Mouse (Mus musculus) CD4-positive, CD25-positive, alpha-beta regulatory T cell (primary cell): ENCODE data around the gene Rec8. TPM values are rescaled to one million over a fixed set of nuclear protein-coding genes. Genes with fewer than 3 reads are reported as not detected.

Experiments used
- polyA plus RNA-seq: library from polyadenylated mRNA; unstranded; fragments of 100-300 nt; shearing (Covaris generic); gene quantifications from one replicate; pipeline ENCODE4 v1.2.1, GENCODE M21; 2017

The Rec8 gene
- 9.6 TPM for polyA plus RNA-seq

GRCm38 (mm10) chr14:55617822-55618221 lies at the start of gene Rec8:
TSS of gene Rec8 (plus strand) at chr14:55618037.

GRCm38 (mm10) chr14:55575302-55575701 lies 42.5 kb upstream of the Rec8 start, which contains the start of gene Fitm1:
TSS of gene Fitm1 (plus strand) at chr14:55575617.

DNA sequence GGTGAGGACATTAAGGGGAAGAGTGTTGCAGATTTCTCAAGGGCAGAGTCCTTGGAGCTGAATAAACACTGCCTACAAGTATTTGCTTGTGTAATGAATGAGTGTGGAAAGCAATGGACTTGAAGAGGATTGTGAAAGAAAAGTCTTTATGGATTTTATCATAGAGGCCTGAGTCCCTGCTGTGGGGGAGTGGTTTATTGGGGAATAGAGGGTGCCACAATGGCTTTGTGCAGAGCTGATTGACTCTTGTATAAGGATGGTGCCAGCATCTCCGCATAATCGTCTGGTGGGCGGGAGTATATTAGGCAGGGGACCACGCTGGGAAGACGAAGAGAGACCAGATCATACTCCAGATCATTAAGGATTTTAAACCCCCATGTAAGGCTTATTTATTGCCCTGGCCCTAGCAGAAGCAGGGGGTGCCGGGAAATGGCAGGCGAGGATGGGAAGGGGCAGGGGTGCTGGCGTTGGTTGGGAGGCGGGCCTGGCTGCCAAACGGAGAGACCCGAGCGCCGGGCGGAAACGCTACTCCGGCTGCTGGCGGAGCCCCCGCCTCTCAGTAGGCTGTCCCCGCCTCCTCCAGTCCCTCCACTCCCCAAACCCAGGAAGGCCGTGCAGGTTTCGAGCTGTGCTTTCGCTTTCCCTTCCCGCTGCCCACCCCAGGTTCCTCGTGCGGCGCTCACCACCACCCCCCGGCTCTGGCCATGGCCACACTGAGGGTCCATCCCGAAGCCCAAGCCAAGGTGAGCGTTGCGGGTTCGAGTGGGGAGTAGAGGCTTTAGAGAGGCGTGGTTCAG lies 39.8 kb upstream of the Rec8 start, which contains the start of gene Psme1:
Gene Psme1 (plus strand): TSS at position 253 of the 797 bp plus-strand sequence.

DNA sequence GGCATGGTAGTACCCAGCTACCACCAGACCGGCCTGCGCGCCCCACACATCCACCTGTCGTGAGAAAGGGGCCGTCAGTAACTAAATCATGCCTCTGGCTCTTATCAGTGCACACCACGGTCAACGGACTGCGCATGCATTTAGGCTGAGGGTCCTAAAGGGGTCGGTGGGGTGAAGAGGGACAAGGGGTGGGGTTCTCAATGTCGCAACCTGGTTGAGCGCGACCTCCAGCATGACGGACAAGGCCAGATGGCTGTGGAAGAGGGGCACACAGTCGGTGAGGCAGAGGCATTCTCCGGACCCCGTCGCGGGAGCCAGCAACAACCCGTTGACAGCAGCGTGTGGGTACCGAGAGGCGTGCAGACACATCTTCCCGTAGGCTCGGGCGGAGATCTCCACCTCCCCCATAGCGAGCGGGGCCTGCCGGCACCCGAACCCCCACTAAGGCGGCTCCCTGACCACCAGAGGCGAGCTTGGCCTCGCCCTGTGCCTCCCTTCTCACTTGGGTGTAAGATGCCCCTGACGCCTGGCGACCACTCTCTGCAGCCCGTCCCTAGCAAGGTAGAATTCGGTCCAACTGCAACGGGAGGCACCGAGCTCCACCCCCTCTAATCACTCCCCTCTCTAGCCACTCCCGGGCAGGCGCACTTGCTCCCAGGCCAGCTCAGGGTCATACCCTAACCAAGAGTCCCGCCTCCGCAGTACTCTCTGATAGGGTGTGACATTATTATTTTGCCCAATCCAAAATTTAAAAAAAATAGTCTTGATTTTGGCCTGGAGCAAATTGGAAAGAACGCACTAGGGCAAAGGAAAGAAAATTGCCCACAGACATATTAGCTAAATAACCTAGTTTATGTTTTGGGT lies 32.9 kb upstream of the Rec8 start, which contains the start of gene Emc9:
Gene Emc9 (minus strand): TSS at position 601 of the 864 bp plus-strand sequence.

DNA sequence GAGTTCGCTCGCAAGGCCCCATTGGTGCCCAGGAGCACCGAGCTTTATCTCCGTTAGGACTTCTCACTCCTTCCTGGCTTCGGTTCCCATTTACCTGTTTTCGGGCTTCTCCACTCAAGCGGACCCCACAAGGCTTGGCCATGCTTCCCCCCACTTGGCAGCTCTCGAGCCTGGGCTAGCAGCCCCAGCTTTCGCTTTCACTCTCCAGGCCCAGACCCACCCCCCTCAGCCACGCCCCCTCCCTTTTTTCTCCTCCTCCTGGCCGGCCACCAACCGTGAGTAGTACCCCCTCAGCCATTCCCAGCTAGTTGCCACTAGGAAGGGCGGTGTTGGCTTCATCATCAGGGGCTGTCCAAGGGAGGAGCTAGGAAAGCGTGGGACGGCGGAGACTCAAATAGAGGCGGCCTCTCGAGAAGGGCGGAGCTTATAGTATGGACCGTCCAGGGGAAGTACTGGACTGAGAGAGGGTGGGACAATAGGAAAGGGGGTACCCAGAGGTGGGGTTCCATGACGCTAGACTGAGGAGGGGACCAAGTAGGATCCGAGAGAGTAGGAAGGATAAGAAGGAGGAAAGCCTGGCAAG lies 27.0 kb upstream of the Rec8 start, which contains the start of gene Psme2:
Gene Psme2 (minus strand): TSS at position 366 of the 583 bp plus-strand sequence.

DNA sequence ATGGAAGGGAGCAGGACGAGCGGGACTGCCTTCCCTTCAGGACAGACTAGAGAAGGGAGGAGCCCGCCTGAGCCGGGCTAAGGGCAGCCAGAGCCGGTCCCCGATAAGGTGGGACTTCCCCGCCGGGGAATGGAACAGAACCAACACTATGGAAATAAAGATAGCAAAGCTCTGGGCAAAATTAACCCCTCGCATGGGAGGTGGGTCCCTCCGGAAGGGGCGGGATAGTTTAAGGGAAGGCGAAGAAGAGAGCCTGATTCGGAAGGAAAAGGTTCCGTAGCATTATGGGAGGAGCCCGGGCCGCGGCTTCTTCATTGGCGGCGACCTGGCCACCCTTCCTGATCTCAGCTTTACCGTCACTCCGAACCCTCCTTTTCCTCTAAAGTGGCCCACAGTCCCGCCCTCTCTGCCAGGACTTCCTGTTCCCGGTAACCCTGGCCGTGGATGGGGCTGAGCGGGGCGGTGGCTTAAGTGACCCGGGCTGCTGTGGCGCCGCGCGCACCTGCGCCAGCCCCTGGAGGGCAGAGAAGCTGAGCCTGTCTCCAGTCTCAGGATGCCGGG lies 26.4 kb upstream of the Rec8 start, which contains the start of gene Rnf31:
Gene Rnf31 (plus strand): TSS at position 378 of the 561 bp plus-strand sequence.

DNA sequence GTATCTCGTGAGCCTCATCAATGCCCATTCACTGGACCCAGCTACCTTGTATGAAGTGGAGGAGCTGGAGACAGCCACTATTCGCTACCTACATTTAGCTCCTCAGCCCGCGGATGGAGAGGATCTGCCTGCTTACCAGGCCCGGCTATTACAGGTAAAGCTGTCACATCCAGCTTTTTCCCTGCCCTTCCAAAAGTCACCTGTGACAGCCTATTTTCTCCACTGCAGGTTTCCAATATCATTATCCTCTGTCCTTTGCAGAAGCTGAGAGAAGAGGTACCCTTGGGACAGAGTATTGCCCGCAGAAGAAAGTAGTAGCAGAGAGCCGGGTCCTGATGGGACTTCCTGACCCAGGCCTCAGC lies 14.6 kb upstream of the Rec8 start, which contains the start of gene Irf9:
Gene Irf9 (plus strand): TSS at position 301 of the 362 bp plus-strand sequence.

GRCm38 (mm10) chr14:55635523-55636007 lies 17.7 kb downstream of the Rec8 start, which contains the start of gene Ipo4:
TSS of gene Ipo4 (minus strand) at chr14:55635957.

DNA sequence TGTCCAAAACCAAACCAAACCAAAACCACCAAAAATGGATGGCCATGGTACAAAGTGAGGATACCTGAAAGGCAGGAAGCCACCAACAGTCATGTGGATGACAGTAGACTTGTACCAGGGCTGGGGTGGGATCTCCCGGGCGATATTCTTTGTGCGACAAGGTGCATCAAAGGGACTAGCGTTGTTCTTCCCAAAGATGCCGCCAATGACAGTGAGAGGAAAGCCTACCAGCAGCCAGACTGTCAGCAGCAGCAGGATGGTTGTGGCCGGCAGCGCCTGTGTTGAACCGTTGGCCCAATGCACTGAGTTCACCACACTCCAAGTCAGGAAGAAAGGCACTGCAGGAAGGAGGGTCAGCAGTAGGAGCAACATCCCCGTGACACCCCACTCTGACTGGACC lies 20.0 kb downstream of the Rec8 start, which contains the start of gene Gm49378:
Gene Gm49378 (minus strand): TSS at position 101 of the 400 bp plus-strand sequence.

GRCm38 (mm10) chr14:55643060-55643907 lies 25.4 kb downstream of the Rec8 start, which contains the start of gene Tm9sf1:
TSS of gene Tm9sf1 (minus strand) at chr14:55643806.

DNA sequence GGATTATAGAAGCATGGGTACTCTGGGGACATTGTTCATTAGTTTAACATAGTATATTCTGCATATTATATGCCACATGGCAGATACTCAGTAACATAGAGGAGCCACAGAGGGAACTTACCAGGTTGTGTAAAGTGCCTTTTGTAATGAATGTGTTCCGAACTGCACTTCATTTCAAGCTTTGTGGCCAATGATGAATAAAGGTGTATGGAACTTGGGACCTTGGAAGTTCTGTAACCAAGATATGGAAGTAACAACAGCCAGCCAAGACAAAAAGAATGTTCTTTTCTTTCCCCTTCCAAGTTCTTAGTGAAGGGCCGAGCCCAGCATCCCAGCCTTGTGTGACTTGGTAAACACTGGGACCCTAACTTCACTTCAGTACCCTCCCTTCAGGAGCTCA lies 32.0 kb downstream of the Rec8 start, which contains the start of gene Tssk4:
Gene Tssk4 (plus strand): TSS at position 301 of the 400 bp plus-strand sequence.

DNA sequence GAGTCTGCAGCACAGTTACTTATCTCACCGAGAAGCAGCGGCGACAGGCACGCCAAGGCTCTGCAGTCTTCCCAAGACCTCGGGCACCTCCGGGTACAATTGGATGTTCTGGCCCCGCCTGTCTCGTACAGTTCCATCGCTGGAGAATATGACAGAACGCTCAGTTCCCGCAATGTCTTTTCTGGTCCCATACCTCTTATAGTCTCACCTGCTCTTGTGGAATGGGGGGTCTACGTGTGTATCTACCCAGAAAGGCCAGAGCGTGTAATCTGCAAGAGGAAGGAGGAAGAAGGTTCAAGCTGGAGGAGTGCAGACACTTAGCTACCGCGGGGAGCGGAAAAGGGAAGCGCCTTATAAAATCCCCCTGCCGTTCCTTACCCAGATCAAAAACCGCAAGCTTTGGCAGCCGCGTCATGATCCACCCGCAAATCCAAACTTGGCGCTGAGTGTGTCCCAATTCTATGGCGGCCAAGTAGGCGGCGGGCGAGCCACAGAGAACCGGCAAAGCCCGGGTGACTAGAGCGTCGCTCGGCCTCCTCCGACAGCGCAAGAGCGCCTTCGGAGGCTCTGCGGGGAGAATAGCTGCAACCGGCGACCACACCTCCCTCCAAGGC lies 42.2 kb downstream of the Rec8 start, which contains the start of gene Mdp1:
Gene Mdp1 (minus strand): TSS at position 549 of the 614 bp plus-strand sequence.

DNA sequence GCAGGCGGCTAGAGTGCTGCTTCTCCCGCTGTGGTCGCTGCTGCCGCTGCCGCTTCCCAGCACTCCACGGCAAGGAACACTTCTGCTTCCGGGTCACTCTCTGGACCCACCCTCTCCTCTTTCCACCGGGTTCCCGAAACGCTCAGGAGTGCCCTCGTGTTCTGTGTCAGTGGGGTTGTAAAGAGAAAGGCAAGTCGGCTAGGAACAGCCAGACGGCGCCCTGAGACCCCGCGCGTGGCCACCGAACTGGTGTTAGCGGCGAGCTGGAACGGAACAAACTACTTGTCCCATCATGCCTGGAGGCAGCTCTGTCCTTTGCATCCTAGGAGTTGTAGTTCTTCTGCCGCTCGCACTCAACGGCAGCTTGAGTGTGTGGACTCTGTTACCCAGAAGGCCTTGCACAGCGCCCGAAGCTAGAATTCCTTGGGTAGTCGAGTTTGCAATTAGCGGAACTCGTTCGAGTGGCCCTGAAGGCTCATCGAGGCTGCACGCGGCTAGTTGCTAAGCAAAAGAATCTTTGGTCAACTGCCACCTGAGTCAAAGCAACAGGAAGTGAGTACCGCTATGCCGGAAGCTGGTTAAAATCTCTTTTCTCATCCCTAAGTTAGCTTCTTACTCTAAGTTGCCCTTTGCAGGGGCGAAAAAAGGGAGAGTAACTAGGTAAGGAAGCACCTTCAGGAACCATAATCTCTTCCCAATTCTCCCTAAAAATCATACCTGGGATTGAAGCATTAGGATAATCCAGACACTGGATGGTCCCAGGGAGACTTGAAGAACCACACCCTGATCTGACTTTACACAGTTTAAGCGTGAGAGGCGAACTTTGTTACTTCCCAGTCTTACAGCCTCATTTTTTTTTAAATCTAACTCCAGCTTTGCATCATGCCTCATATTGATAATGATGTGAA lies 54.2 kb downstream of the Rec8 start, which contains the start of the genes Gmpr2 and Nedd8:
Gene Gmpr2 (plus strand): TSS at position 109 of the 908 bp plus-strand sequence.
Gene Nedd8 (minus strand): TSS at position 292 of the 908 bp plus-strand sequence.

Other genes starting within 250 kb of the Rec8 start
- gene Dhrs4, start 139.3 kb upstream of the Rec8 start, polyA plus RNA-seq = 37.4 TPM
- 0.60 TPM for gene Carmil3, start 127.4 kb upstream of the Rec8 start, polyA plus RNA-seq
- gene Cpne6, start 107.6 kb upstream of the Rec8 start, polyA plus RNA-seq = 0.05 TPM
- gene Nrl, start 93.1 kb upstream of the Rec8 start, polyA plus RNA-seq = 0.08 TPM
- 30.9 TPM for gene Pck2, start 77.8 kb upstream of the Rec8 start, polyA plus RNA-seq
- 139 TPM for gene Dcaf11, start 58.0 kb upstream of the Rec8 start, polyA plus RNA-seq
- gene A730061H03Rik, start 57.6 kb upstream of the Rec8 start, polyA plus RNA-seq = 4.4 TPM
- not detected for gene Fitm1, start 42.4 kb upstream of the Rec8 start, polyA plus RNA-seq
- gene Psme1, start 39.9 kb upstream of the Rec8 start, polyA plus RNA-seq = 1,061 TPM
- gene Emc9, start 32.7 kb upstream of the Rec8 start, polyA plus RNA-seq = 41.4 TPM
- 694 TPM for gene Psme2, start 26.9 kb upstream of the Rec8 start, polyA plus RNA-seq
- gene Rnf31, start 26.3 kb upstream of the Rec8 start, polyA plus RNA-seq = 64.2 TPM
- 196 TPM for gene Irf9, start 14.5 kb upstream of the Rec8 start, polyA plus RNA-seq
- gene Ipo4, start 17.9 kb downstream of the Rec8 start, polyA plus RNA-seq = 70.3 TPM
- gene Gm49378, start 19.9 kb downstream of the Rec8 start, polyA plus RNA-seq = 1.3 TPM
- gene Tm9sf1, start 25.8 kb downstream of the Rec8 start, polyA plus RNA-seq = 83.6 TPM
- 2.1 TPM for gene Tssk4, start 32.1 kb downstream of the Rec8 start, polyA plus RNA-seq
- 111 TPM for gene Mdp1, start 42.5 kb downstream of the Rec8 start, polyA plus RNA-seq
- gene Gmpr2, start 53.9 kb downstream of the Rec8 start, polyA plus RNA-seq = 50.7 TPM
- 388 TPM for gene Nedd8, start 54.1 kb downstream of the Rec8 start, polyA plus RNA-seq
- gene Tinf2, start 63.8 kb downstream of the Rec8 start, polyA plus RNA-seq = 69.1 TPM
- gene Tgm1, start 95.9 kb downstream of the Rec8 start, polyA plus RNA-seq = 0.47 TPM
- gene Rabggta, start 104.2 kb downstream of the Rec8 start, polyA plus RNA-seq = 75.9 TPM
- 36.0 TPM for gene Dhrs1, start 127.7 kb downstream of the Rec8 start, polyA plus RNA-seq
- 51.0 TPM for gene Nop9, start 127.7 kb downstream of the Rec8 start, polyA plus RNA-seq
- gene Cideb, start 140.4 kb downstream of the Rec8 start, polyA plus RNA-seq = not detected
- gene Ltb4r2, start 143.4 kb downstream of the Rec8 start, polyA plus RNA-seq = 0.07 TPM
- gene Ltb4r1, start 147.9 kb downstream of the Rec8 start, polyA plus RNA-seq = 1.9 TPM
- gene Adcy4, start 166.1 kb downstream of the Rec8 start, polyA plus RNA-seq = 0.32 TPM
- gene Ripk3, start 170.8 kb downstream of the Rec8 start, polyA plus RNA-seq = 67.6 TPM
- not detected for gene Nfatc4, start 205.1 kb downstream of the Rec8 start, polyA plus RNA-seq
- gene Nynrin, start 236.0 kb downstream of the Rec8 start, polyA plus RNA-seq = 1.2 TPM